Mouse (Mus musculus): ENCODE measurements around the gene Me1. TPM values are rescaled to one million over a fixed set of nuclear protein-coding genes. Genes with fewer than 3 reads are reported as not detected.

The Me1 gene
- total RNA-seq, 4 experiments from 2014 or later, result 184 to 320 (median 228) TPM

- no peak for DNase-seq (ENCODE audit: low spot score in 2 of 2)
Measured at GRCm38 (mm10) chr9:86549637-86550162, 146.1 kb downstream of the Me1 start.

- DNase-seq (ENCODE audit: low spot score in 2 of 2), result no peak
Measured at GRCm38 (mm10) chr9:86544559-86544958, 151.2 kb downstream of the Me1 start.

DNA sequence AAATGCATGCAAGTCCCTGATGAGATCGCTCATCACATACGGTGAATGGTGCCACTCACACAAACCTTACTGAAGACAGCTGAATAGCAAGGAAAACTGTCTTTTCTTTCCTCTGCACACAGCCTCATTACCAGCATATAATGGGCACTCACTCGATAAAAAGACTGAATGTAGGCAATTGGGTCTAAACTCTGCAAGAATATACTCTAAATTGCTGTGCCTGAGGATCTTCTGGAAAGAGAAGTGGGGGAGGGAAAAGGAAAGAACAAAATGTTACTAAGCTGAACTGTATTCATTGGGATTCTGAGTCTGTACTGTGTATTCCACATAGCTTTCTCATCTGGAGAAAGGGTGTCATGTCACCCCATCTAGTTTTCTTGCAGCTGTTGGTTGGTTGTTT lies 152.3 kb downstream of the Me1 start:
- no peak for DNase-seq (ENCODE audit: low spot score in 2 of 2)

GRCm38 (mm10) chr9:86534071-86534470 lies 161.7 kb downstream of the Me1 start:
- no peak for DNase-seq (ENCODE audit: low spot score in 2 of 2)

Other genes starting within 250 kb of the Me1 start
- 1 to 10 TPM; 3.2 to 5.8 (median 3.7) TPM for gene Ube2cbp, start 231.0 kb downstream of the Me1 start, total RNA-seq (2022)
- gene Dop1a, start 228.8 kb downstream of the Me1 start, total RNA-seq (2022), result 10 to 100 TPM in 2 of 4 experiments, 1 to 10 TPM in 2; 8.0 to 11.6 (median 10.0) TPM
- 1 to 10 TPM; 3.5 to 5.3 (median 4.0) TPM for gene Pgm3, start 124.1 kb downstream of the Me1 start, total RNA-seq (2022)
- gene Rwdd2a, start 124.0 kb downstream of the Me1 start, total RNA-seq (2022), result under 1 TPM in 2 of 4 experiments, not detected in 2; 0.22 to 0.36 TPM
- under 1 TPM in 2 of 4 experiments, not detected in 2; 0.08 to 0.11 TPM for gene Prss35, start 47.7 kb upstream of the Me1 start, total RNA-seq (2022)
- under 1 TPM; 0.24 to 0.56 (median 0.24) TPM for gene Snap91, start 184.7 kb upstream of the Me1 start, total RNA-seq (2022)

Data from gastrocnemius, adult 8-10 months (tissue).